Mouse (Mus musculus): ENCODE measurements around the gene Ier3.
A peak's percentile ranks its signal among the peaks of the same experiment; 100 is the strongest.

The Ier3 gene

GRCm38 (mm10) chr17:35869346-35870067, 48.0 kb downstream of the Ier3 start:
- DNase-seq = peak; percentile 62

- DNase-seq = peak; percentile 84
These were observed 48.8 kb downstream of the Ier3 start for GRCm38 (mm10) chr17:35870151-35870883.

GRCm38 (mm10) chr17:35870884-35871696, 49.6 kb downstream of the Ier3 start:
- DNase-seq = peak; percentile 80
